ENCODE assay signal across 8 mouse cellular contexts in genomic region chr9:108807674-108808073, GRCm38 (mm10). TPM values are rescaled to one million over a fixed set of nuclear protein-coding genes. Genes with fewer than 3 reads are reported as not detected.
A peak's percentile ranks its signal among the peaks of the same experiment; 100 is the strongest.
DNase-seq lines count a peak whose midpoint lies in the region; ATAC-seq and TF ChIP-seq lines count a peak whose summit lies in the region.

No protein-coding gene starts in this region.

- ATAC-seq in limb, embryonic 13.5 days (ENCODE audit: low FRiP score, low read depth), result peak; percentile 3; the same call in 1 of the 2 replicates
- ATAC-seq in neural tube, embryonic 15.5 days (ENCODE audit: low FRiP score), result no peak

- no peaks in the 10 kb centered on the region for H3K9me3 ChIP-seq in erythroblast, embryonic 14.5 days (ENCODE audit: control insufficient read depth, low read length)
- no peaks in the 10 kb centered on the region for H3K9me3 ChIP-seq in limb, embryonic 13.5 days
- no peaks in the 10 kb centered on the region for H3K9me3 ChIP-seq in neural tube, embryonic 15.5 days (replicated peaks)

- no peak overlapping the region for H3K4me3 ChIP-seq in lung, adult 2 months (replicated peaks; ENCODE audit: extremely low read depth, low read depth, low read length)
- peak overlapping the region; percentile 80 for H3K4me3 ChIP-seq in erythroblast, embryonic 14.5 days (replicated peaks)
- H3K4me3 ChIP-seq in limb, embryonic 13.5 days, result peak overlapping the region; percentile 81; the same call in 1 of the 2 replicates
- H3K4me3 ChIP-seq in neural tube, embryonic 15.5 days (replicated peaks), result peak overlapping the region; percentile 86; the same call in 1 of the 2 replicates

- H3K9ac ChIP-seq in limb, embryonic 13.5 days, result 0 out of 2 replicates have a peak overlapping the region, but pooled peaks have one; percentile 19
- no peak overlapping the region for H3K9ac ChIP-seq in neural tube, embryonic 15.5 days (replicated peaks)

- TF ChIP-seq POLR2A in lung, adult 2 months (IDR thresholded peaks at IDR 0.05; ENCODE audit: borderline replicate concordance, extremely low read depth, low read depth, low read length), result no peak

- no peak for DNase-seq in lung, adult 2 months
- no peak for DNase-seq in lung, postnatal 14 days
- DNase-seq in thymus, postnatal 14 days, result no peak
- no peak for DNase-seq in cerebellum, postnatal 10 days
- DNase-seq in left cerebral cortex, adult 11 months (ENCODE audit: low spot score), result no peak

- TF ChIP-seq CTCF in lung, adult 2 months (IDR thresholded peaks at IDR 0.05; ENCODE audit: insufficient read depth, low read length), result 0 out of 2 replicates have a peak, but pooled peaks have one; percentile 2

- peaks cover 9% of the 10 kb centered on the region for H3K4me1 ChIP-seq in lung, adult 2 months (ENCODE audit: control insufficient read depth, insufficient read depth, low read length)
- H3K4me1 ChIP-seq in erythroblast, embryonic 14.5 days (ENCODE audit: control insufficient read depth), result peaks cover 59% of the 10 kb centered on the region
- peaks cover 14% of the 10 kb centered on the region for H3K4me1 ChIP-seq in limb, embryonic 13.5 days
- peaks cover 27% of the 10 kb centered on the region for H3K4me1 ChIP-seq in neural tube, embryonic 15.5 days

- 54% methylated on average over 5 of the region's 5 CpGs for WGBS in lung, adult 2 months
- 69% methylated on average over 5 of the region's 5 CpGs for WGBS in limb, embryonic 13.5 days
- WGBS in neural tube, embryonic 15.5 days, result 84% methylated on average over 5 of the region's 5 CpGs

- H3K36me3 ChIP-seq in erythroblast, embryonic 14.5 days (ENCODE audit: control insufficient read depth), result peaks cover 68% of the 10 kb centered on the region
- H3K36me3 ChIP-seq in limb, embryonic 13.5 days, result peaks cover 69% of the 10 kb centered on the region
- peaks cover 67% of the 10 kb centered on the region for H3K36me3 ChIP-seq in neural tube, embryonic 15.5 days

- no peaks in the 10 kb centered on the region for H3K27me3 ChIP-seq in erythroblast, embryonic 14.5 days (ENCODE audit: control insufficient read depth)
- H3K27me3 ChIP-seq in limb, embryonic 13.5 days, result no peaks in the 10 kb centered on the region
- no peaks in the 10 kb centered on the region for H3K27me3 ChIP-seq in neural tube, embryonic 15.5 days (replicated peaks)

- no peak overlapping the region for H3K27ac ChIP-seq in limb, embryonic 13.5 days
- peak overlapping the region; percentile 85; the same call in 1 of the 2 replicates for H3K27ac ChIP-seq in neural tube, embryonic 15.5 days (replicated peaks)

- H3K4me2 ChIP-seq in limb, embryonic 13.5 days (replicated peaks), result peak overlapping the region; percentile 19; the same call in 1 of the 2 replicates
- 0 out of 2 replicates have a peak overlapping the region, but pooled peaks have one; percentile 83 for H3K4me2 ChIP-seq in neural tube, embryonic 15.5 days

RNA-seq across cellular contexts. Expression of gene Nckipsd, which starts 0.5 kb away (rescaled TPM):
- 34.1 and 42.9 TPM in 2 replicates for polyA plus RNA-seq in lung, adult 2 months (2012; rRNA removed)
- polyA plus RNA-seq in erythroblast, embryonic 14.5 days (2012), result 0.14 and 1.5 TPM in 2 replicates
- 17.2 and 22.5 TPM in 2 replicates for polyA plus RNA-seq in limb, embryonic 13.5 days (2015; fragmentation: Nextera tagmentation; extraction: Ambion mirVana)
- 33.3 and 40.0 TPM in 2 replicates for polyA plus RNA-seq in neural tube, embryonic 15.5 days (2015; fragmentation: Nextera tagmentation; extraction: Ambion mirVana)

RNA-seq across cellular contexts. Expression of gene Celsr3, which starts 18.4 kb away (rescaled TPM):
- polyA plus RNA-seq in lung, adult 2 months (2012; rRNA removed), result 0.71 and 0.73 TPM in 2 replicates
- polyA plus RNA-seq in erythroblast, embryonic 14.5 days (2012), result 0.01 TPM in 2 replicates
- 0.09 and 0.13 TPM in 2 replicates for polyA plus RNA-seq in limb, embryonic 13.5 days (2015; fragmentation: Nextera tagmentation; extraction: Ambion mirVana)
- polyA plus RNA-seq in neural tube, embryonic 15.5 days (2015; fragmentation: Nextera tagmentation; extraction: Ambion mirVana), result 8.2 and 10.8 TPM in 2 replicates

RNA-seq across cellular contexts. Expression of gene Ip6k2, which starts 24.1 kb away (rescaled TPM):
- 66.1 and 69.4 TPM in 2 replicates for polyA plus RNA-seq in lung, adult 2 months (2012; rRNA removed)
- 5.9 and 7.9 TPM in 2 replicates for polyA plus RNA-seq in erythroblast, embryonic 14.5 days (2012)
- 149 and 152 TPM in 2 replicates for polyA plus RNA-seq in limb, embryonic 13.5 days (2015; fragmentation: Nextera tagmentation; extraction: Ambion mirVana)
- 187 and 210 TPM in 2 replicates for polyA plus RNA-seq in neural tube, embryonic 15.5 days (2015; fragmentation: Nextera tagmentation; extraction: Ambion mirVana)

RNA-seq across cellular contexts. Expression of gene Slc26a6, which starts 45.4 kb away (rescaled TPM):
- polyA plus RNA-seq in lung, adult 2 months (2012; rRNA removed), result 12.6 and 17.0 TPM in 2 replicates
- polyA plus RNA-seq in erythroblast, embryonic 14.5 days (2012), result 0.15 and 0.26 TPM in 2 replicates
- polyA plus RNA-seq in limb, embryonic 13.5 days (2015; fragmentation: Nextera tagmentation; extraction: Ambion mirVana), result 19.0 and 19.6 TPM in 2 replicates
- 16.8 and 18.6 TPM in 2 replicates for polyA plus RNA-seq in neural tube, embryonic 15.5 days (2015; fragmentation: Nextera tagmentation; extraction: Ambion mirVana)
